Mouse (Mus musculus) G1E (cell line): ENCODE data around the gene Ybx2.

Experiments used
- CTCF ChIP-seq: IDR thresholded peaks from 2 replicates; pipeline ENCODE4 v1.5.1; 2012; ENCODE audit warnings: low read depth, low read length, inconsistent platforms, mixed read lengths
- GATA1 ChIP-seq: IDR thresholded peaks from 2 replicates; pipeline ENCODE4 v1.6.1; 2012; ENCODE audit warnings: borderline replicate concordance, low read length, inconsistent platforms, mixed read lengths
- GATA2 ChIP-seq: IDR thresholded peaks from 2 replicates; pipeline ENCODE4 v1.6.1; 2012; ENCODE audit warnings: low read depth, low read length, inconsistent platforms, borderline replicate concordance
- TAL1 ChIP-seq: conservative IDR thresholded peaks from 2 replicates; pipeline ENCODE4 v1.6.1; 2012; ENCODE audit warnings: low read depth, low read length, inconsistent platforms, mixed read lengths

DNA sequence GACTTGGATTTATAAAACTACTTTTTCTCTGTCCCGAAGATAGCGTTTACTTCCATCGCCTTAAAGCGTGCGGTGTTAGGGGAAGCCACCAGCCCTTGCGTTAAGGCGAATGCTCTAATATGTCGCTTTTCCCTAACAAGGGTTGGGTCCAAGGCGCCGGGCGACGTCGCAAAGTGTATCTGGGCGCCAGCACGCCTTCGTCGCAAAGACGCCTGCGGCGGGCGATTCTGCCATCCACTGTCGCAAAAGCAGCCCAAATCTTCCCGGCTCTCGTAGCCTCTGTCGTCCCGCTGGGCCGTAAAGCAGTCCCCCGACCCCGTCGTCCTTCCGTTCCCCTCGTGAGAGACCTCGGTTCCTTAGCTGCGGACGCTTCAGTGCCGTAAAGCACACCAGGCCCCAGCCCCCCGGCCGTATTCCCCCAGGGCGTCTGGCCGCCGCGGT lies 34.2 kb upstream of the Ybx2 start:
- TF ChIP-seq CTCF (no peak), GATA1 (no peak), GATA2 (no peak), TAL1 (no peak)
